7 mouse cellular contexts compared by ENCODE assay signal in genomic region chr5:124551349-124552093, GRCm38 (mm10). TPM values are rescaled to one million over a fixed set of nuclear protein-coding genes. Genes with fewer than 3 reads are reported as not detected.
DNase-seq lines count a peak whose midpoint lies in the region; ATAC-seq and TF ChIP-seq lines count a peak whose summit lies in the region.
"Not testable (repeated sequence)": the region's sequence is repeated elsewhere in the genome, so short reads cannot be mapped to it uniquely, and the experiment has no call there.

No protein-coding gene starts in this region.

- H3K4me2 ChIP-seq in embryonic facial prominence, embryonic 15.5 days (replicated peaks) = peak overlapping the region; percentile 81
- peak overlapping the region; percentile 86 for H3K4me2 ChIP-seq in heart, embryonic 12.5 days
- peak overlapping the region; percentile 77 for H3K4me2 ChIP-seq in intestine, embryonic 14.5 days (ENCODE audit: low read length)
- H3K4me2 ChIP-seq in limb, embryonic 14.5 days (replicated peaks; ENCODE audit: low read depth, low read length, severe bottlenecking) = peak overlapping the region; percentile 68
- peak overlapping the region; percentile 74 for H3K4me2 ChIP-seq in neural tube, embryonic 15.5 days

- H3K36me3 ChIP-seq in embryonic facial prominence, embryonic 15.5 days = peaks cover 39% of the 10 kb centered on the region
- H3K36me3 ChIP-seq in heart, embryonic 12.5 days = peaks cover 42% of the 10 kb centered on the region
- H3K36me3 ChIP-seq in intestine, embryonic 14.5 days (ENCODE audit: control insufficient read depth, insufficient read depth, low read length) = peaks cover 47% of the 10 kb centered on the region
- H3K36me3 ChIP-seq in limb, embryonic 14.5 days (ENCODE audit: control insufficient read depth, insufficient read depth, low read length) = peaks cover 46% of the 10 kb centered on the region
- H3K36me3 ChIP-seq in megakaryocyte, embryonic 14.5 days (replicated peaks; ENCODE audit: low read length) = peaks cover 53% of the 10 kb centered on the region
- peaks cover 46% of the 10 kb centered on the region for H3K36me3 ChIP-seq in neural tube, embryonic 15.5 days

- not testable (repeated sequence) for H3K27me3 ChIP-seq in embryonic facial prominence, embryonic 15.5 days; heart, embryonic 12.5 days (replicated peaks); intestine, embryonic 14.5 days (replicated peaks; ENCODE audit: control insufficient read depth, insufficient read depth, low read length); limb, embryonic 14.5 days (ENCODE audit: control insufficient read depth, insufficient read depth, low read length); megakaryocyte, embryonic 14.5 days (replicated peaks); neural tube, embryonic 15.5 days (replicated peaks)

- peak overlapping the region; percentile 71 for H3K4me3 ChIP-seq in embryonic facial prominence, embryonic 15.5 days (replicated peaks)
- H3K4me3 ChIP-seq in heart, embryonic 12.5 days = peak overlapping the region; percentile 73
- H3K4me3 ChIP-seq in intestine, embryonic 14.5 days (ENCODE audit: low read depth, low read length) = peak overlapping the region; percentile 67
- H3K4me3 ChIP-seq in limb, embryonic 14.5 days (replicated peaks; ENCODE audit: low read length) = peak overlapping the region; percentile 84
- peak overlapping the region; percentile 96 for H3K4me3 ChIP-seq in megakaryocyte, embryonic 14.5 days (replicated peaks)
- peak overlapping the region; percentile 100 for H3K4me3 ChIP-seq in neural tube, embryonic 15.5 days (replicated peaks)

- not testable (repeated sequence) for TF ChIP-seq POLR2A in limb, embryonic 14.5 days (IDR thresholded peaks at IDR 0.05; ENCODE audit: borderline replicate concordance, extremely low read depth, insufficient read depth, insufficient read length)

- peak overlapping the region; percentile 89 for H3K27ac ChIP-seq in embryonic facial prominence, embryonic 15.5 days (replicated peaks)
- not testable (repeated sequence) for H3K27ac ChIP-seq in heart, embryonic 12.5 days (ENCODE audit: poor library complexity, severe bottlenecking); intestine, embryonic 14.5 days (ENCODE audit: low read depth); limb, embryonic 14.5 days (replicated peaks; ENCODE audit: low read depth, low read length)
- H3K27ac ChIP-seq in neural tube, embryonic 15.5 days (replicated peaks) = peak overlapping the region; percentile 91; the same call in 1 of the 2 replicates

- not testable (repeated sequence) for H3K9me3 ChIP-seq in embryonic facial prominence, embryonic 15.5 days (replicated peaks); heart, embryonic 12.5 days (replicated peaks); intestine, embryonic 14.5 days (ENCODE audit: control insufficient read depth, low read length); limb, embryonic 14.5 days (ENCODE audit: control insufficient read depth, low read length); megakaryocyte, embryonic 14.5 days; neural tube, embryonic 15.5 days (replicated peaks)

- peaks cover 16% of the 10 kb centered on the region for H3K4me1 ChIP-seq in embryonic facial prominence, embryonic 15.5 days
- peaks cover 11% of the 10 kb centered on the region for H3K4me1 ChIP-seq in heart, embryonic 12.5 days (replicated peaks)
- not testable (repeated sequence) for H3K4me1 ChIP-seq in intestine, embryonic 14.5 days (replicated peaks; ENCODE audit: control insufficient read depth, insufficient read depth, low read length); limb, embryonic 14.5 days (ENCODE audit: control insufficient read depth, insufficient read depth, low read length)
- peaks cover 37% of the 10 kb centered on the region for H3K4me1 ChIP-seq in megakaryocyte, embryonic 14.5 days
- H3K4me1 ChIP-seq in neural tube, embryonic 15.5 days = peaks cover 20% of the 10 kb centered on the region

- not testable (repeated sequence) for ATAC-seq in embryonic facial prominence, embryonic 15.5 days (ENCODE audit: insufficient number of reproducible peaks, low FRiP score, low TSS enrichment, low read depth); heart, embryonic 12.5 days (ENCODE audit: insufficient number of reproducible peaks, low FRiP score); intestine, embryonic 14.5 days (replicated peaks; ENCODE audit: low FRiP score, low TSS enrichment, low read depth); limb, embryonic 14.5 days (ENCODE audit: low FRiP score, low read depth); neural tube, embryonic 15.5 days (ENCODE audit: low FRiP score)

- WGBS in embryonic facial prominence, embryonic 15.5 days = 36% methylated on average over 5 of the region's 5 CpGs
- WGBS in heart, embryonic 12.5 days = 29% methylated on average over 5 of the region's 5 CpGs
- 26% methylated on average over 5 of the region's 5 CpGs for WGBS in intestine, embryonic 14.5 days
- 33% methylated on average over 5 of the region's 5 CpGs for WGBS in limb, embryonic 14.5 days
- WGBS in neural tube, embryonic 15.5 days = 38% methylated on average over 5 of the region's 5 CpGs

- DNase-seq in NIH3T3 (ENCODE audit: low read depth) = peak; percentile 41
- DNase-seq in intestine, embryonic 14.5 days (ENCODE audit: low spot score); limb, embryonic 14.5 days (ENCODE audit: low spot score): not testable (repeated sequence)

- H3K9ac ChIP-seq in embryonic facial prominence, embryonic 15.5 days = peak overlapping the region; percentile 62
- peak overlapping the region; percentile 73 for H3K9ac ChIP-seq in heart, embryonic 12.5 days
- not testable (repeated sequence) for H3K9ac ChIP-seq in intestine, embryonic 14.5 days (ENCODE audit: low read length); neural tube, embryonic 15.5 days (replicated peaks)
- peak overlapping the region; percentile 70; the same call in 1 of the 2 replicates for H3K9ac ChIP-seq in limb, embryonic 14.5 days (ENCODE audit: low read depth, low read length, severe bottlenecking)

RNA-seq across cellular contexts. Expression of gene Ddx55, which starts 1.1 kb away (rescaled TPM):
- polyA plus RNA-seq in embryonic facial prominence, embryonic 15.5 days (2015; fragmentation: Nextera tagmentation; extraction: Ambion mirVana) = 14.9 and 17.7 TPM in 2 replicates
- 8.5 and 8.6 TPM in 2 replicates for polyA plus RNA-seq in heart, embryonic 12.5 days (2016; fragmentation: Nextera tagmentation; extraction: Ambion mirVana)
- 15.2 and 16.1 TPM in 2 replicates for polyA plus RNA-seq in intestine, embryonic 14.5 days (2014; fragmentation: Nextera tagmentation; extraction: Ambion mirVana)
- polyA plus RNA-seq in limb, embryonic 14.5 days (2012; rRNA removed) = 20.8 and 22.0 TPM in 2 replicates
- 11.9 and 12.5 TPM in 2 replicates for polyA plus RNA-seq in limb, embryonic 14.5 days (2014; fragmentation: Nextera tagmentation; extraction: Ambion mirVana)
- polyA plus RNA-seq in megakaryocyte, embryonic 14.5 days (2012; ENCODE audit: insufficient read depth, low replicate concordance) = 4.6 and 7.1 TPM in 2 replicates
- 24.9 and 28.1 TPM in 2 replicates for polyA plus RNA-seq in neural tube, embryonic 15.5 days (2015; fragmentation: Nextera tagmentation; extraction: Ambion mirVana)

RNA-seq across cellular contexts. Expression of gene Tmed2, which starts 11.0 kb away (rescaled TPM):
- polyA plus RNA-seq in embryonic facial prominence, embryonic 15.5 days (2015; fragmentation: Nextera tagmentation; extraction: Ambion mirVana) = 566 and 571 TPM in 2 replicates
- polyA plus RNA-seq in heart, embryonic 12.5 days (2016; fragmentation: Nextera tagmentation; extraction: Ambion mirVana) = 490 and 502 TPM in 2 replicates
- polyA plus RNA-seq in intestine, embryonic 14.5 days (2014; fragmentation: Nextera tagmentation; extraction: Ambion mirVana) = 530 and 550 TPM in 2 replicates
- polyA plus RNA-seq in limb, embryonic 14.5 days (2012; rRNA removed) = 260 and 264 TPM in 2 replicates
- 594 and 615 TPM in 2 replicates for polyA plus RNA-seq in limb, embryonic 14.5 days (2014; fragmentation: Nextera tagmentation; extraction: Ambion mirVana)
- polyA plus RNA-seq in megakaryocyte, embryonic 14.5 days (2012; ENCODE audit: insufficient read depth, low replicate concordance) = 72.2 and 125 TPM in 2 replicates
- 336 and 384 TPM in 2 replicates for polyA plus RNA-seq in neural tube, embryonic 15.5 days (2015; fragmentation: Nextera tagmentation; extraction: Ambion mirVana)

RNA-seq across cellular contexts. Expression of gene Rilpl1, which starts 20.3 kb away (rescaled TPM):
- polyA plus RNA-seq in embryonic facial prominence, embryonic 15.5 days (2015; fragmentation: Nextera tagmentation; extraction: Ambion mirVana) = 23.2 and 25.1 TPM in 2 replicates
- 27.6 and 29.8 TPM in 2 replicates for polyA plus RNA-seq in heart, embryonic 12.5 days (2016; fragmentation: Nextera tagmentation; extraction: Ambion mirVana)
- polyA plus RNA-seq in intestine, embryonic 14.5 days (2014; fragmentation: Nextera tagmentation; extraction: Ambion mirVana) = 14.9 and 16.6 TPM in 2 replicates
- polyA plus RNA-seq in limb, embryonic 14.5 days (2012; rRNA removed) = 17.8 and 22.4 TPM in 2 replicates
- 23.2 and 28.0 TPM in 2 replicates for polyA plus RNA-seq in limb, embryonic 14.5 days (2014; fragmentation: Nextera tagmentation; extraction: Ambion mirVana)
- 0.75 and 11.4 TPM in 2 replicates for polyA plus RNA-seq in megakaryocyte, embryonic 14.5 days (2012; ENCODE audit: insufficient read depth, low replicate concordance)
- polyA plus RNA-seq in neural tube, embryonic 15.5 days (2015; fragmentation: Nextera tagmentation; extraction: Ambion mirVana) = 14.3 and 14.6 TPM in 2 replicates

RNA-seq across cellular contexts. Expression of gene Eif2b1, which starts 27.4 kb away (rescaled TPM):
- polyA plus RNA-seq in embryonic facial prominence, embryonic 15.5 days (2015; fragmentation: Nextera tagmentation; extraction: Ambion mirVana) = 66.4 and 72.3 TPM in 2 replicates
- polyA plus RNA-seq in heart, embryonic 12.5 days (2016; fragmentation: Nextera tagmentation; extraction: Ambion mirVana) = 61.7 and 61.8 TPM in 2 replicates
- 99.2 and 99.6 TPM in 2 replicates for polyA plus RNA-seq in intestine, embryonic 14.5 days (2014; fragmentation: Nextera tagmentation; extraction: Ambion mirVana)
- 37.4 and 42.5 TPM in 2 replicates for polyA plus RNA-seq in limb, embryonic 14.5 days (2012; rRNA removed)
- polyA plus RNA-seq in limb, embryonic 14.5 days (2014; fragmentation: Nextera tagmentation; extraction: Ambion mirVana) = 71.3 and 73.5 TPM in 2 replicates
- 8.4 and 10.9 TPM in 2 replicates for polyA plus RNA-seq in megakaryocyte, embryonic 14.5 days (2012; ENCODE audit: insufficient read depth, low replicate concordance)
- 58.1 and 65.3 TPM in 2 replicates for polyA plus RNA-seq in neural tube, embryonic 15.5 days (2015; fragmentation: Nextera tagmentation; extraction: Ambion mirVana)

RNA-seq across cellular contexts. Expression of gene Gtf2h3, which starts 27.4 kb away (rescaled TPM):
- polyA plus RNA-seq in embryonic facial prominence, embryonic 15.5 days (2015; fragmentation: Nextera tagmentation; extraction: Ambion mirVana) = 58.2 and 60.3 TPM in 2 replicates
- 36.9 and 45.3 TPM in 2 replicates for polyA plus RNA-seq in heart, embryonic 12.5 days (2016; fragmentation: Nextera tagmentation; extraction: Ambion mirVana)
- polyA plus RNA-seq in intestine, embryonic 14.5 days (2014; fragmentation: Nextera tagmentation; extraction: Ambion mirVana) = 75.5 and 84.2 TPM in 2 replicates
- 86.9 and 94.6 TPM in 2 replicates for polyA plus RNA-seq in limb, embryonic 14.5 days (2012; rRNA removed)
- 62.6 and 76.4 TPM in 2 replicates for polyA plus RNA-seq in limb, embryonic 14.5 days (2014; fragmentation: Nextera tagmentation; extraction: Ambion mirVana)
- 3.1 TPM in 1 of 2 replicates, not detected in the other for polyA plus RNA-seq in megakaryocyte, embryonic 14.5 days (2012; ENCODE audit: insufficient read depth, low replicate concordance)
- 39.5 and 46.0 TPM in 2 replicates for polyA plus RNA-seq in neural tube, embryonic 15.5 days (2015; fragmentation: Nextera tagmentation; extraction: Ambion mirVana)
